Mouse (Mus musculus): ENCODE results near the gene Higd2a.

The Higd2a gene

GRCm38 (mm10) chr13:54591776-54592356, 1.9 kb downstream of the Higd2a start:
- Histone ChIP-seq H3K36me3 (ENCODE audit: insufficient read depth, low read length) (peaks cover 79% of the 10 kb centered on the region), H3K27me3 (ENCODE audit: insufficient read depth, low read length) (no peaks in the 10 kb centered on the region)
- no peak for TF ChIP-seq CTCF (conservative IDR thresholded peaks at IDR 0.05; ENCODE audit: low read length)
- no peak for TF ChIP-seq POU5F1 (IDR thresholded peaks at IDR 0.05; ENCODE audit: borderline replicate concordance, low read length)
- TF ChIP-seq NANOG (IDR thresholded peaks at IDR 0.05; ENCODE audit: borderline replicate concordance, low read length), result no peak

DNA sequence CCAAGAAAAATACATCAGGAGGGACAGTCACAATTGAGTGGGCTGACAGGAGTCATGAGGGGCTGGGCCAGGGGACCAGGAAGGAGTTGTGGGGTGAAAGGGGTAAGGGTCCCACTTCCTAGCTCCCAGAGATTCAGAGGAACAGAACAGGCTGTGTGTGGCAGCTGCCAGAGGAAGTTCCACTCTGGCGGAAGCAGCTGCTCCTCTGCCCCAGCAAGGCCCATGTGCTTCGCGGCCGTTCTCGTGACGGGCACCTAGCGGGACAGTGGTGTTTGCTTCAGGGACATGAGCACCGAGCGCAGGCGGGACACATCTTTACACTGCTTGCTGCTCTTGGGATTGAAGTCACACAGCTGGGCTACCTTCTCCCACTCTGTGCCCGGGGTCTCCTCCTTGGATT, 3.6 kb downstream of the Higd2a start:
- Histone ChIP-seq H3K36me3 (ENCODE audit: insufficient read depth, low read length) (peaks cover 79% of the 10 kb centered on the region), H3K27me3 (ENCODE audit: insufficient read depth, low read length) (no peaks in the 10 kb centered on the region), H3K4me1 (replicated peaks; ENCODE audit: low read depth, low read length) (peaks cover 85% of the 10 kb centered on the region), H3K4me3 (replicated peaks; ENCODE audit: low read length) (no peak overlapping the region), H3K9me3 (ENCODE audit: low read length) (no peaks in the 10 kb centered on the region)
- TF ChIP-seq CTCF (conservative IDR thresholded peaks at IDR 0.05; ENCODE audit: low read length), result no peak
- no peak for TF ChIP-seq POU5F1 (IDR thresholded peaks at IDR 0.05; ENCODE audit: borderline replicate concordance, low read length)
- no peak for TF ChIP-seq NANOG (IDR thresholded peaks at IDR 0.05; ENCODE audit: borderline replicate concordance, low read length)

More at GRCm38 (mm10) chr13:54591776-54592356, 1.9 kb downstream of the Higd2a start:
- Histone ChIP-seq H3K9me3 (ENCODE audit: low read length) (no peaks in the 10 kb centered on the region), H3K4me3 (replicated peaks; ENCODE audit: low read length) (peak overlapping the region; percentile 97; the same call in 1 of the 2 replicates), H3K4me1 (replicated peaks; ENCODE audit: low read depth, low read length) (peaks cover 73% of the 10 kb centered on the region)

GRCm38 (mm10) chr13:54596107-54596690, 6.2 kb downstream of the Higd2a start:
- TF ChIP-seq POU5F1 (IDR thresholded peaks at IDR 0.05; ENCODE audit: borderline replicate concordance, low read length) (no peak), NANOG (IDR thresholded peaks at IDR 0.05; ENCODE audit: borderline replicate concordance, low read length) (no peak), CTCF (conservative IDR thresholded peaks at IDR 0.05; ENCODE audit: low read length) (no peak)
- Histone ChIP-seq H3K4me1 (replicated peaks; ENCODE audit: low read depth, low read length) (peaks cover 92% of the 10 kb centered on the region), H3K36me3 (ENCODE audit: insufficient read depth, low read length) (peaks cover 94% of the 10 kb centered on the region), H3K4me3 (replicated peaks; ENCODE audit: low read length) (no peak overlapping the region), H3K27me3 (ENCODE audit: insufficient read depth, low read length) (no peaks in the 10 kb centered on the region), H3K9me3 (ENCODE audit: low read length) (no peaks in the 10 kb centered on the region)

DNA sequence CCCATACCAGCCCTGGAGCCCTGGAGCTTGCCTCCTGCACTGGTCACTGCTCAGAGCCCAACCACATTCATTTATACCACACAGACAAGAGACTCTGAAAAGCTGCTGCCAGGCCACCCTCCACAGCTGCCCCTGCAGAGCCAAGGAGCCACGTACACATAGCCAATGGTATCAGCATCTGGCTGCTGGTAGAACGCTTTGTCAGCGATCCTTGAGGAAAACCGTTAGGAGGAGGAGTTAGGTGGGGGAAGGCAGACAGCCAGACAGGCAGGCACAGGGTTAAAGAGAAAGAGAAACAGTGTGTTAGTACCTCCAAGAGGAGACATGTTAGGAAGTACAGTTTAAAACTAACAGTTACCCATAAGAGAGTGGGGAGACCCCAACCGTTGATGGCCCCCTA, 6.9 kb downstream of the Higd2a start:
- Histone ChIP-seq H3K36me3 (ENCODE audit: insufficient read depth, low read length) (peaks cover 92% of the 10 kb centered on the region), H3K4me1 (replicated peaks; ENCODE audit: low read depth, low read length) (peaks cover 92% of the 10 kb centered on the region), H3K27me3 (ENCODE audit: insufficient read depth, low read length) (no peaks in the 10 kb centered on the region), H3K9me3 (ENCODE audit: low read length) (no peaks in the 10 kb centered on the region), H3K4me3 (replicated peaks; ENCODE audit: low read length) (no peak overlapping the region)
- TF ChIP-seq POU5F1 (IDR thresholded peaks at IDR 0.05; ENCODE audit: borderline replicate concordance, low read length) (no peak), NANOG (IDR thresholded peaks at IDR 0.05; ENCODE audit: borderline replicate concordance, low read length) (no peak), CTCF (conservative IDR thresholded peaks at IDR 0.05; ENCODE audit: low read length) (no peak)

GRCm38 (mm10) chr13:54598622-54599143, 8.7 kb downstream of the Higd2a start:
- TF ChIP-seq POU5F1 (IDR thresholded peaks at IDR 0.05; ENCODE audit: borderline replicate concordance, low read length) (no peak), NANOG (IDR thresholded peaks at IDR 0.05; ENCODE audit: borderline replicate concordance, low read length) (no peak), CTCF (conservative IDR thresholded peaks at IDR 0.05; ENCODE audit: low read length) (no peak)
- peaks cover 73% of the 10 kb centered on the region for H3K36me3 ChIP-seq (ENCODE audit: insufficient read depth, low read length)
- H3K4me3 ChIP-seq (replicated peaks; ENCODE audit: low read length), result peak overlapping the region; percentile 57
- H3K4me1 ChIP-seq (replicated peaks; ENCODE audit: low read depth, low read length), result peaks cover 92% of the 10 kb centered on the region
- no peaks in the 10 kb centered on the region for H3K27me3 ChIP-seq (ENCODE audit: insufficient read depth, low read length)
- H3K9me3 ChIP-seq (ENCODE audit: low read length), result no peaks in the 10 kb centered on the region

GRCm38 (mm10) chr13:54602639-54603111, 12.7 kb downstream of the Higd2a start:
- peak overlapping the region; percentile 56 for H3K4me3 ChIP-seq (replicated peaks; ENCODE audit: low read length)
- H3K36me3 ChIP-seq (ENCODE audit: insufficient read depth, low read length), result peaks cover 59% of the 10 kb centered on the region
- no peaks in the 10 kb centered on the region for H3K27me3 ChIP-seq (ENCODE audit: insufficient read depth, low read length)
- TF ChIP-seq POU5F1 (IDR thresholded peaks at IDR 0.05; ENCODE audit: borderline replicate concordance, low read length), result no peak
- TF ChIP-seq NANOG (IDR thresholded peaks at IDR 0.05; ENCODE audit: borderline replicate concordance, low read length), result no peak; the same call in 1 of the 2 replicates
- no peak for TF ChIP-seq CTCF (conservative IDR thresholded peaks at IDR 0.05; ENCODE audit: low read length)
- peaks cover 93% of the 10 kb centered on the region for H3K4me1 ChIP-seq (replicated peaks; ENCODE audit: low read depth, low read length)
- H3K9me3 ChIP-seq (ENCODE audit: low read length), result no peaks in the 10 kb centered on the region

DNA sequence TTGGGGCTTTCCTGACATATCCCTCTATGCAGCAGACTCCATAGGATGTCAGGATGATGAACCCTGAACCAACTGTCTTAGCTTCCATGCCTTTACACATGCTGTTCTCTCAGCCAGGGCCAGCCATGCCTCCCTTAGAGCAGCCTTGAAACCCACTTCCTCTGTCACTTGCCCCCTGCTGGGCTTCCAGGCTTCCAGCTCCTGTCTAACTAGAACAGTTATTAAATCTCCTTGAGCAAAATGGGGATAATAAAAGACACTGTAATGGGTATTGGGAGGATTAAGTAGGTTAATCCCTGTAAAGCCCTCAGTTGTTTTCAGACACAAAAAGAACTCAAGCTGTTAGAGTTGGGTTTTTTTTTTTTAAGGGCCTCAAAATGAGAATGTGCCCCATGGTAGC, 13.5 kb downstream of the Higd2a start:
- H3K9me3 ChIP-seq (ENCODE audit: low read length), result no peaks in the 10 kb centered on the region
- peaks cover 92% of the 10 kb centered on the region for H3K4me1 ChIP-seq (replicated peaks; ENCODE audit: low read depth, low read length)
- no peaks in the 10 kb centered on the region for H3K27me3 ChIP-seq (ENCODE audit: insufficient read depth, low read length)
- H3K36me3 ChIP-seq (ENCODE audit: insufficient read depth, low read length), result peaks cover 51% of the 10 kb centered on the region
- H3K4me3 ChIP-seq (replicated peaks; ENCODE audit: low read length), result peak overlapping the region; percentile 58
- TF ChIP-seq NANOG (IDR thresholded peaks at IDR 0.05; ENCODE audit: borderline replicate concordance, low read length) (no peak), CTCF (conservative IDR thresholded peaks at IDR 0.05; ENCODE audit: low read length) (no peak), POU5F1 (IDR thresholded peaks at IDR 0.05; ENCODE audit: borderline replicate concordance, low read length) (no peak)

- no peak for TF ChIP-seq POU5F1 (IDR thresholded peaks at IDR 0.05; ENCODE audit: borderline replicate concordance, low read length)
- TF ChIP-seq CTCF (conservative IDR thresholded peaks at IDR 0.05; ENCODE audit: low read length), result no peak
- no peak for TF ChIP-seq NANOG (IDR thresholded peaks at IDR 0.05; ENCODE audit: borderline replicate concordance, low read length)
- no peaks in the 10 kb centered on the region for H3K9me3 ChIP-seq (ENCODE audit: low read length)
- no peaks in the 10 kb centered on the region for H3K27me3 ChIP-seq (ENCODE audit: insufficient read depth, low read length)
- H3K4me1 ChIP-seq (replicated peaks; ENCODE audit: low read depth, low read length), result peaks cover 92% of the 10 kb centered on the region
- peak overlapping the region; percentile 58 for H3K4me3 ChIP-seq (replicated peaks; ENCODE audit: low read length)
- H3K36me3 ChIP-seq (ENCODE audit: insufficient read depth, low read length), result peaks cover 43% of the 10 kb centered on the region
These were observed 14.2 kb downstream of the Higd2a start for GRCm38 (mm10) chr13:54604221-54604620.

Data from E14TG2a.4 (cell line).